Mouse (Mus musculus) liver, postnatal 0 days (tissue): ENCODE data around the gene Mrvi1.

ENCODE experiments used
- CTCF ChIP-seq: sonication (generic); IDR thresholded peaks from 2 replicates; pipeline ENCODE4 v1.5.1; 2016; ENCODE audit warnings: antibody characterized with exemption, low read depth
- EP300 ChIP-seq: IDR thresholded peaks from 2 replicates; pipeline ENCODE4 v1.6.1; 2016; ENCODE audit warnings: antibody characterized with exemption, low read depth, mild to moderate bottlenecking

GRCm38 (mm10) chr7:110954072-110954858 is 28.0 kb downstream of the Mrvi1 start:
- no peak for TF ChIP-seq CTCF
- no peak for TF ChIP-seq EP300
